Mouse (Mus musculus) MEL (cell line): ENCODE data around the gene Ripply3. TPM values are rescaled to one million over a fixed set of nuclear protein-coding genes. Genes with fewer than 3 reads are reported as not detected.

Source experiments
- DNase-seq: peaks from one replicate; pipeline ENCODE4 v3.0.0; 2011; ENCODE audit warnings: low read depth, low spot score
- H3K27ac ChIP-seq: 2 replicates; pipeline ENCODE4 v1.5.1; 2012; ENCODE audit warnings: low read depth, mild to moderate bottlenecking, control low read depth, low read length, moderate library complexity; ENCODE audit not compliant: control insufficient read depth
- H3K27me3 ChIP-seq, 2 experiments: fragments of 150-350 bp in 1 of 2; sonication (generic) in 1 of 2; 2 replicates each; pipeline ENCODE4 v1.6.1; 2012; ENCODE audit warnings: low read length in 2 of 2, mild to moderate bottlenecking in 2 of 2, improper control_type of control experiment in 1 of 2, moderate library complexity in 1 of 2; ENCODE audit not compliant: insufficient read depth in 2 of 2, control insufficient read depth in 1 of 2
- H3K36me3 ChIP-seq, 2 experiments: 2 replicates each; pipeline ENCODE4 v1.6.1; 2012 to 2014; ENCODE audit warnings: low read length in 2 of 2, improper control_type of control experiment in 1 of 2, inconsistent platforms in 1 of 2, mild to moderate bottlenecking in 1 of 2; ENCODE audit not compliant: insufficient read depth in 2 of 2, control insufficient read depth in 1 of 2
- H3K4me1 ChIP-seq, 2 experiments: fragments of 150-350 bp in 1 of 2; sonication (generic) in 1 of 2; 2 replicates each; pipeline ENCODE4 v1.6.1; 2012; ENCODE audit warnings: low read length in 2 of 2, improper control_type of control experiment in 1 of 2, mild to moderate bottlenecking in 1 of 2; ENCODE audit not compliant: insufficient read depth in 2 of 2, control insufficient read depth in 1 of 2
- H3K4me3 ChIP-seq, 2 experiments: fragments of 150-350 bp in 1 of 2; sonication (generic) in 1 of 2; 2 replicates each; pipeline ENCODE4 v1.5.1; 2012; ENCODE audit warnings: low read depth in 2 of 2, low read length in 2 of 2, mild to moderate bottlenecking in 2 of 2, moderate library complexity in 2 of 2, control low read depth in 1 of 2, improper control_type of control experiment in 1 of 2; ENCODE audit not compliant: control insufficient read depth in 1 of 2, insufficient read depth in 1 of 2
- H3K79me2 ChIP-seq: 2 replicates; pipeline ENCODE4 v1.6.1; 2012; ENCODE audit warnings: mild to moderate bottlenecking, low read length, moderate library complexity; ENCODE audit not compliant: control insufficient read depth, poor library complexity, insufficient read depth
- H3K9ac ChIP-seq: 2 replicates; pipeline ENCODE4 v1.6.1; 2012; ENCODE audit warnings: low read depth, mild to moderate bottlenecking, control low read depth, low read length, moderate library complexity; ENCODE audit not compliant: control insufficient read depth, poor library complexity, severe bottlenecking
- H3K9me3 ChIP-seq: fragments of 150-350 bp; sonication (generic); replicated peaks from 2 replicates; pipeline ENCODE4 v1.6.1; 2012; ENCODE audit warnings: mild to moderate bottlenecking, low read length, improper control_type of control experiment, moderate library complexity; ENCODE audit not compliant: insufficient read depth
- BHLHE40 ChIP-seq: IDR thresholded peaks from 2 replicates; pipeline ENCODE4 v1.6.1; 2012; ENCODE audit warnings: low read depth, mild to moderate bottlenecking, inconsistent platforms, low read length, improper control_type of control experiment, borderline replicate concordance
- CHD1 ChIP-seq: IDR thresholded peaks from 2 replicates; pipeline ENCODE4 v1.6.1; 2012; ENCODE audit warnings: low read depth, mild to moderate bottlenecking, inconsistent platforms, low read length, improper control_type of control experiment
- CHD2 ChIP-seq: IDR thresholded peaks from 2 replicates; pipeline ENCODE4 v1.6.1; 2011; ENCODE audit warnings: low read length, improper control_type of control experiment
- E2F4 ChIP-seq: IDR thresholded peaks from 2 replicates; pipeline ENCODE4 v1.6.1; 2011; ENCODE audit warnings: low read depth, low read length, improper control_type of control experiment, borderline replicate concordance
- ELF1 ChIP-seq: IDR thresholded peaks from 2 replicates; pipeline ENCODE4 v1.6.1; 2014; ENCODE audit warnings: low read depth, mild to moderate bottlenecking, inconsistent platforms, low read length, improper control_type of control experiment, moderate library complexity
- EP300 ChIP-seq, 2 experiments: IDR thresholded peaks; 2 replicates each; pipeline ENCODE4 v1.6.1; 2011; ENCODE audit warnings: improper control_type of control experiment in 2 of 2, low read length in 2 of 2, low read depth in 1 of 2, mild to moderate bottlenecking in 1 of 2
- ETS1 ChIP-seq: IDR thresholded peaks from 2 replicates; pipeline ENCODE4 v1.6.1; 2012; ENCODE audit warnings: low read depth, mild to moderate bottlenecking, inconsistent platforms, low read length, improper control_type of control experiment, moderate library complexity
- GABPA ChIP-seq: IDR thresholded peaks from 2 replicates; pipeline ENCODE4 v1.6.1; 2012; ENCODE audit warnings: low read depth, mild to moderate bottlenecking, inconsistent platforms, low read length, improper control_type of control experiment, moderate library complexity
- GATA1 ChIP-seq: IDR thresholded peaks from 2 replicates; pipeline ENCODE4 v1.6.1; 2011; ENCODE audit warnings: low read depth, low read length, improper control_type of control experiment
- HCFC1 ChIP-seq: IDR thresholded peaks from 2 replicates; pipeline ENCODE4 v1.6.1; 2012; ENCODE audit warnings: low read depth, mild to moderate bottlenecking, inconsistent platforms, low read length, improper control_type of control experiment, moderate library complexity
- JUND ChIP-seq: IDR thresholded peaks from 2 replicates; pipeline ENCODE4 v1.6.1; 2011; ENCODE audit warnings: low read depth, mild to moderate bottlenecking, improper control_type of control experiment, low read length
- KAT2A ChIP-seq: conservative IDR thresholded peaks from 2 replicates; pipeline ENCODE4 v1.6.1; 2012; ENCODE audit warnings: low read depth, low read length, improper control_type of control experiment, inconsistent platforms
- MAFK ChIP-seq: IDR thresholded peaks from 2 replicates; pipeline ENCODE4 v1.6.1; 2011; ENCODE audit warnings: low read depth, mild to moderate bottlenecking, low read length, improper control_type of control experiment, borderline replicate concordance
- MAZ ChIP-seq: IDR thresholded peaks from 2 replicates; pipeline ENCODE4 v1.6.1; 2012; ENCODE audit warnings: low read depth, mild to moderate bottlenecking, inconsistent platforms, low read length, improper control_type of control experiment
- MEF2A ChIP-seq: IDR thresholded peaks from 2 replicates; pipeline ENCODE4 v1.6.1; 2014; ENCODE audit warnings: low read depth, mild to moderate bottlenecking, inconsistent platforms, low read length, improper control_type of control experiment; ENCODE audit not compliant: poor library complexity, insufficient replicate concordance, severe bottlenecking; ENCODE audit errors: extremely low read depth
- MXI1 ChIP-seq: IDR thresholded peaks from 2 replicates; pipeline ENCODE4 v1.6.1; 2011; ENCODE audit warnings: mild to moderate bottlenecking, low read depth, low read length, improper control_type of control experiment
- MYB ChIP-seq: IDR thresholded peaks from 2 replicates; pipeline ENCODE4 v1.6.1; 2011; ENCODE audit warnings: mild to moderate bottlenecking, low read depth, low read length, improper control_type of control experiment
- MYC ChIP-seq: IDR thresholded peaks from 2 replicates; pipeline ENCODE4 v1.6.1; 2011; ENCODE audit warnings: low read depth, mild to moderate bottlenecking, low read length, improper control_type of control experiment, moderate library complexity
- NRF1 ChIP-seq: IDR thresholded peaks from 2 replicates; pipeline ENCODE4 v1.6.1; 2014; ENCODE audit warnings: low read depth, mild to moderate bottlenecking, inconsistent platforms, low read length, improper control_type of control experiment, moderate library complexity; ENCODE audit not compliant: poor library complexity, insufficient read depth, severe bottlenecking
- POLR2A ChIP-seq, 2 experiments: IDR thresholded peaks; 2 replicates each; pipeline ENCODE4 v1.6.1; 2011 to 2012; ENCODE audit warnings: low read length in 2 of 2, mild to moderate bottlenecking in 2 of 2, control low read depth in 1 of 2, improper control_type of control experiment in 1 of 2, low read depth in 1 of 2, moderate library complexity in 1 of 2; ENCODE audit not compliant: control insufficient read depth in 1 of 2, insufficient read depth in 1 of 2, poor library complexity in 1 of 2
- POLR2AphosphoS2 ChIP-seq: IDR thresholded peaks from 2 replicates; pipeline ENCODE4 v1.6.1; 2011; ENCODE audit warnings: low read length, improper control_type of control experiment
- RAD21 ChIP-seq: IDR thresholded peaks from 2 replicates; pipeline ENCODE4 v1.6.1; 2011; ENCODE audit warnings: mild to moderate bottlenecking, low read depth, low read length, improper control_type of control experiment
- RCOR1 ChIP-seq: IDR thresholded peaks from 2 replicates; pipeline ENCODE4 v1.6.1; 2012; ENCODE audit warnings: low read depth, mild to moderate bottlenecking, inconsistent platforms, low read length, improper control_type of control experiment
- SIN3A ChIP-seq: IDR thresholded peaks from 2 replicates; pipeline ENCODE4 v1.6.1; 2012; ENCODE audit warnings: low read length, improper control_type of control experiment, inconsistent platforms
- SMC3 ChIP-seq: IDR thresholded peaks from 2 replicates; pipeline ENCODE4 v1.6.1; 2011; ENCODE audit warnings: low read depth, low read length, improper control_type of control experiment
- TAL1 ChIP-seq: IDR thresholded peaks from 2 replicates; pipeline ENCODE4 v1.6.1; 2012; ENCODE audit warnings: mild to moderate bottlenecking, inconsistent platforms, low read length, moderate library complexity, mixed read lengths
- TBP ChIP-seq: IDR thresholded peaks from 2 replicates; pipeline ENCODE4 v1.8.0; 2011; ENCODE audit warnings: low read depth, low read length, improper control_type of control experiment
- TCF12 ChIP-seq: IDR thresholded peaks from 2 replicates; pipeline ENCODE4 v1.6.1; 2014; ENCODE audit warnings: low read depth, mild to moderate bottlenecking, inconsistent platforms, low read length, improper control_type of control experiment, moderate library complexity
- UBTF ChIP-seq: IDR thresholded peaks from 2 replicates; pipeline ENCODE4 v1.6.1; 2012; ENCODE audit warnings: low read depth, mild to moderate bottlenecking, inconsistent platforms, low read length, improper control_type of control experiment, moderate library complexity, borderline replicate concordance; ENCODE audit not compliant: insufficient read depth
- USF1 ChIP-seq: IDR thresholded peaks from 2 replicates; pipeline ENCODE4 v1.6.1; 2014; ENCODE audit warnings: low read depth, mild to moderate bottlenecking, inconsistent platforms, low read length, improper control_type of control experiment, moderate library complexity
- USF2 ChIP-seq, 2 experiments: IDR thresholded peaks; 2 replicates each; pipeline ENCODE4 v1.6.1; 2011 to 2012; ENCODE audit warnings: improper control_type of control experiment in 2 of 2, low read length in 2 of 2, borderline replicate concordance in 1 of 2, inconsistent platforms in 1 of 2, low read depth in 1 of 2, mild to moderate bottlenecking in 1 of 2; ENCODE audit not compliant: insufficient read depth in 1 of 2
- ZKSCAN1 ChIP-seq: IDR thresholded peaks from 2 replicates; pipeline ENCODE4 v1.6.1; 2012; ENCODE audit warnings: low read depth, mild to moderate bottlenecking, inconsistent platforms, low read length, improper control_type of control experiment, moderate library complexity
- ZMIZ1 ChIP-seq: IDR thresholded peaks from 2 replicates; pipeline ENCODE4 v1.6.1; 2012; ENCODE audit warnings: low read depth, mild to moderate bottlenecking, inconsistent platforms, low read length, improper control_type of control experiment, moderate library complexity
- ZNF384 ChIP-seq: IDR thresholded peaks from 2 replicates; pipeline ENCODE4 v1.6.1; 2012; ENCODE audit warnings: low read depth, mild to moderate bottlenecking, inconsistent platforms, low read length, improper control_type of control experiment
- polyA plus RNA-seq, 2 experiments: library from polyadenylated mRNA; stranded (reverse) in 1 of 2; unstranded in 1 of 2; fragments of >175 nt in 1 of 2; fragments of >200 nt in 1 of 2; gene quantifications; 2 replicates each; pipeline versions ENCODE4 v1.2.1 to v1.2.4; 2012; ENCODE audit warnings: low replicate concordance in 2 of 2, low read depth in 1 of 2; ENCODE audit not compliant: insufficient read length in 2 of 2, insufficient read depth in 1 of 2, missing spikeins in 1 of 2
- total RNA-seq: library from RNA; depleted of rRNA; stranded (reverse); fragments of 300-350 nt; gene quantifications from 2 replicates; pipeline ENCODE4 v1.2.3, GENCODE M21; 2012

Ripply3 gene
- total and polyA plus RNA-seq, 3 experiments, result 0.18 to 0.35 TPM; not detected in 1

- Histone ChIP-seq H3K9ac (peak within 1 kb of the TSS; percentile 92), H3K4me3 (peak within 1 kb of the TSS; percentile 78 to 82), H3K4me1 (peaks cover 18 to 20% of the 10 kb centered on the region in 2 experiments), H3K79me2 (peaks cover 1% of the 10 kb centered on the region; the same call in 1 of the 2 replicates), H3K36me3 (peaks cover 0 to 23% of the 10 kb centered on the region in 2 experiments; a peak in 2 of 4 replicates), H3K9me3 (no peaks in the 10 kb centered on the region), H3K27ac (peak within 1 kb of the TSS; percentile 95), H3K27me3 (no peaks in the 10 kb centered on the region)
- peak; percentile 97 for DNase-seq
- TF ChIP-seq TCF12 (peak; percentile 33; the same call in 1 of the 2 replicates), MXI1 (no peak), HCFC1 (peak; percentile 86), USF1 (no peak), USF2 (IDR thresholded peaks at IDR 0.05; ENCODE audit: borderline replicate concordance in 1 of 2, insufficient read depth in 1 of 2, low read depth in 1 of 2, low read length in 2 of 2) (no peak), ETS1 (0 out of 2 replicates have a peak, but pooled peaks have one; percentile 38), POLR2A (IDR thresholded peaks at IDR 0.05; ENCODE audit: control insufficient read depth in 1 of 2, insufficient read depth in 1 of 2, low read depth in 1 of 2, low read length in 2 of 2, poor library complexity in 1 of 2) (peak; percentile 84 to 91; a peak in 3 of 4 replicates), CHD1 (no peak), MEF2A (no peak), GATA1 (no peak), EP300 (IDR thresholded peaks at IDR 0.05; ENCODE audit: low read depth in 1 of 2, low read length in 2 of 2) (no peak; a peak in 1 of 4 replicates), KAT2A (no peak; the same call in 1 of the 2 replicates), RCOR1 (peak; percentile 39; the same call in 1 of the 2 replicates), ZKSCAN1 (no peak), MYB (0 out of 2 replicates have a peak, but pooled peaks have one; percentile 16), MYC (no peak), GABPA (no peak), TBP (no peak; the same call in 1 of the 2 replicates), ZNF384 (no peak), JUND (no peak), NRF1 (peak; percentile 87), ZMIZ1 (0 out of 2 replicates have a peak, but pooled peaks have one; percentile 60), ELF1 (peak; percentile 86), SMC3 (peak; percentile 64), CHD2 (no peak), RAD21 (peak; percentile 18), UBTF (0 out of 2 replicates have a peak, but pooled peaks have one; percentile 22), SIN3A (no peak; the same call in 1 of the 2 replicates), MAFK (no peak), BHLHE40 (no peak), MAZ (peak; percentile 96), E2F4 (no peak), POLR2AphosphoS2 (peak; percentile 33; the same call in 1 of the 2 replicates), TAL1 (no peak)
Measured at GRCm38 (mm10) chr16:94313229-94314030, 14.8 kb upstream of the Ripply3 start, which contains the start of gene Hlcs. Hlcs (minus strand) TSS chr16:94313571.
